Mouse (Mus musculus) E14TG2a.4 (cell line): ENCODE data around the gene Fam198a.

Source experiments
- CTCF ChIP-seq: conservative IDR thresholded peaks from 2 replicates; pipeline ENCODE4 v1.5.1; 2014; ENCODE audit warnings: low read length
- NANOG ChIP-seq: IDR thresholded peaks from 2 replicates; pipeline ENCODE4 v1.6.1; 2014; ENCODE audit warnings: borderline replicate concordance, low read length, mixed read lengths
- POU5F1 ChIP-seq: IDR thresholded peaks from 2 replicates; pipeline ENCODE4 v1.6.1; 2014; ENCODE audit warnings: low read length, borderline replicate concordance

GRCm38 (mm10) chr9:122024419-122024818 is 73.6 kb downstream of the Fam198a start:
- TF ChIP-seq CTCF (no peak), POU5F1 (no peak), NANOG (no peak)
